Mouse (Mus musculus) heart, embryonic 14.5 days (tissue): Measurements from ENCODE around the gene Pusl1. TPM values are rescaled to one million over a fixed set of nuclear protein-coding genes. Genes with fewer than 3 reads are reported as not detected.

Experiments used
- ATAC-seq: fragments of 200-750 bp; cut with Nextera tagmentation; 2 replicates; pipeline ENCODE4 v1.8.0; 2017; ENCODE audit warnings: low read depth, moderate TSS enrichment; ENCODE audit not compliant: insufficient number of reproducible peaks, insufficient read depth, low FRiP score
- H3K27ac ChIP-seq, 2 experiments: fragments of 200-500 bp in 1 of 2; fragments of 300-500 bp in 1 of 2; sonication (generic) in 1 of 2; replicated peaks in 1 of 2; 2 replicates each; pipeline ENCODE4 v1.5.1; 2012 to 2014; ENCODE audit warnings: low read depth in 2 of 2, low read length in 2 of 2, control low read depth in 1 of 2, mild to moderate bottlenecking in 1 of 2, mixed read lengths in 1 of 2; ENCODE audit not compliant: control insufficient read depth in 1 of 2, insufficient read depth in 1 of 2
- H3K27me3 ChIP-seq: fragments of 300-500 bp; sonication (generic); 2 replicates; pipeline ENCODE4 v1.6.1; 2014; ENCODE audit warnings: mild to moderate bottlenecking, low read length, control low read depth; ENCODE audit not compliant: control insufficient read depth, insufficient read depth
- H3K36me3 ChIP-seq: fragments of 300-500 bp; sonication (generic); 2 replicates; pipeline ENCODE4 v1.6.1; 2014; ENCODE audit warnings: mild to moderate bottlenecking, control low read depth, low read length, mixed read lengths; ENCODE audit not compliant: control insufficient read depth, insufficient read depth
- H3K4me1 ChIP-seq, 2 experiments: fragments of 200-500 bp in 1 of 2; fragments of 300-500 bp in 1 of 2; sonication (generic) in 1 of 2; 2 replicates each; pipeline ENCODE4 v1.6.1; 2012 to 2014; ENCODE audit warnings: low read length in 2 of 2, control low read depth in 1 of 2, mixed read lengths in 1 of 2; ENCODE audit not compliant: control insufficient read depth in 2 of 2, insufficient read depth in 2 of 2
- H3K4me2 ChIP-seq: fragments of 300-500 bp; sonication (generic); 2 replicates; pipeline ENCODE4 v1.6.1; 2014; ENCODE audit warnings: mild to moderate bottlenecking, low read length
- H3K4me3 ChIP-seq, 2 experiments: fragments of 200-500 bp in 1 of 2; fragments of 300-500 bp in 1 of 2; sonication (generic) in 1 of 2; 2 replicates each; pipeline ENCODE4 v1.5.1; 2012 to 2014; ENCODE audit warnings: low read length in 2 of 2, mild to moderate bottlenecking in 2 of 2, control low read depth in 1 of 2, low read depth in 1 of 2, moderate library complexity in 1 of 2; ENCODE audit not compliant: control insufficient read depth in 1 of 2, insufficient read depth in 1 of 2
- H3K9ac ChIP-seq: fragments of 300-500 bp; sonication (generic); 2 replicates; pipeline ENCODE4 v1.6.1; 2014; ENCODE audit warnings: mild to moderate bottlenecking, low read length
- H3K9me3 ChIP-seq: fragments of 300-500 bp; sonication (generic); 2 replicates; pipeline ENCODE4 v1.6.1; 2016; ENCODE audit warnings: low read length, control low read depth; ENCODE audit not compliant: control insufficient read depth
- WGBS: fragments of 180-500 bp; shearing (Covaris S2); extraction: QIAGEN DNeasy Blood & Tissue Kit; methylation state at CpG from one replicate; pipeline ENCODE4 v1.1.7; 2014; 5-methylcytosine and 5-hydroxymethylcytosine counted together
- polyA plus RNA-seq: library from polyadenylated mRNA; unstranded; fragments of >200 nt; fragmentation: Nextera tagmentation; extraction: Ambion mirVana; gene quantifications from 2 replicates; pipeline ENCODE4 v1.2.1, GENCODE M21; 2014

The Pusl1 gene
- polyA plus RNA-seq, 1 experiment from 2014 or later = 28.0 TPM

- H3K4me1 ChIP-seq = no peaks in the 10 kb centered on the region
- ATAC-seq = no peak
- no peaks in the 10 kb centered on the region for H3K27me3 ChIP-seq
Measured at GRCm38 (mm10) chr4:155863001-155863400, 28.6 kb downstream of the Pusl1 start, which contains the start of gene Tas1r3. Gene Tas1r3 (minus strand): TSS chr4:155863362.

GRCm38 (mm10) chr4:155861787-155862186, 29.8 kb downstream of the Pusl1 start:
- Histone ChIP-seq H3K9ac (no peak overlapping the region), H3K27ac (no peak overlapping the region), H3K4me3 (no peak overlapping the region), H3K9me3 (no peaks in the 10 kb centered on the region), H3K27me3 (no peaks in the 10 kb centered on the region), H3K36me3 (peaks cover 51% of the 10 kb centered on the region), H3K4me2 (no peak overlapping the region), H3K4me1 (no peaks in the 10 kb centered on the region)
- ATAC-seq = no peak
- WGBS = 92% methylated on average over 7 of the region's 7 CpGs

More at GRCm38 (mm10) chr4:155863001-155863400, 28.6 kb downstream of the Pusl1 start, which contains the start of gene Tas1r3:
- no peak within 1 kb of the TSS for H3K27ac ChIP-seq
- no peak within 1 kb of the TSS for H3K4me2 ChIP-seq
- H3K9ac ChIP-seq = no peak within 1 kb of the TSS
- H3K36me3 ChIP-seq = peaks cover 48% of the 10 kb centered on the region
- no peak within 1 kb of the TSS for H3K4me3 ChIP-seq
- no peaks in the 10 kb centered on the region for H3K9me3 ChIP-seq
- 78% methylated on average over 5 of the region's 5 CpGs for WGBS

GRCm38 (mm10) chr4:155859318-155859717, 32.3 kb downstream of the Pusl1 start:
- 17% methylated on average over 13 of the region's 13 CpGs for WGBS
- peak; percentile 24; the same call in 1 of the 2 replicates for ATAC-seq
- H3K9ac ChIP-seq = no peak overlapping the region
- H3K4me2 ChIP-seq = no peak overlapping the region
- no peak overlapping the region for H3K4me3 ChIP-seq
- no peaks in the 10 kb centered on the region for H3K4me1 ChIP-seq
- no peak overlapping the region for H3K27ac ChIP-seq
- no peaks in the 10 kb centered on the region for H3K9me3 ChIP-seq
- H3K27me3 ChIP-seq = no peaks in the 10 kb centered on the region
- H3K36me3 ChIP-seq = peaks cover 53% of the 10 kb centered on the region

- Histone ChIP-seq H3K36me3 (peaks cover 66% of the 10 kb centered on the region), H3K4me1 (no peaks in the 10 kb centered on the region), H3K9me3 (no peaks in the 10 kb centered on the region), H3K27ac (no peak overlapping the region), H3K9ac (no peak overlapping the region), H3K4me2 (no peak overlapping the region), H3K4me3 (no peak overlapping the region), H3K27me3 (no peaks in the 10 kb centered on the region)
- 69% methylated on average over 3 of the region's 3 CpGs for WGBS
- no peak for ATAC-seq
Measured at GRCm38 (mm10) chr4:155856881-155857280, 34.7 kb downstream of the Pusl1 start.

- Histone ChIP-seq H3K4me2 (no peak overlapping the region), H3K36me3 (peaks cover 63% of the 10 kb centered on the region), H3K27me3 (no peaks in the 10 kb centered on the region), H3K4me3 (no peak overlapping the region), H3K4me1 (no peaks in the 10 kb centered on the region), H3K9ac (no peak overlapping the region), H3K27ac (no peak overlapping the region), H3K9me3 (no peaks in the 10 kb centered on the region)
- WGBS = 89% methylated on average over 12 of the region's 12 CpGs
- no peak for ATAC-seq
Measured at GRCm38 (mm10) chr4:155856071-155856470, 35.5 kb downstream of the Pusl1 start.

GRCm38 (mm10) chr4:155854991-155855390, 36.6 kb downstream of the Pusl1 start:
- ATAC-seq = no peak
- Histone ChIP-seq H3K4me2 (no peak overlapping the region), H3K27ac (no peak overlapping the region), H3K36me3 (peaks cover 54% of the 10 kb centered on the region), H3K27me3 (no peaks in the 10 kb centered on the region), H3K4me1 (no peaks in the 10 kb centered on the region), H3K4me3 (no peak overlapping the region), H3K9me3 (no peaks in the 10 kb centered on the region), H3K9ac (no peak overlapping the region)
- WGBS = 92% methylated on average over 12 of the region's 12 CpGs

- no peaks in the 10 kb centered on the region for H3K27me3 ChIP-seq
- H3K27ac ChIP-seq = no peak overlapping the region
- 89% methylated on average over 9 of the region's 9 CpGs for WGBS
- H3K4me1 ChIP-seq = peaks cover 4 to 9% of the 10 kb centered on the region in 2 experiments
- peaks cover 49% of the 10 kb centered on the region for H3K36me3 ChIP-seq
- H3K9me3 ChIP-seq = no peaks in the 10 kb centered on the region
- no peak for ATAC-seq
- H3K4me3 ChIP-seq = no peak overlapping the region
- H3K9ac ChIP-seq = no peak overlapping the region
- H3K4me2 ChIP-seq = no peak overlapping the region
Measured at GRCm38 (mm10) chr4:155853421-155853820, 38.2 kb downstream of the Pusl1 start.

- Histone ChIP-seq H3K36me3 (peaks cover 39% of the 10 kb centered on the region), H3K27ac (no peak overlapping the region), H3K27me3 (no peaks in the 10 kb centered on the region), H3K4me3 (no peak overlapping the region), H3K9ac (no peak overlapping the region; the same call in 1 of the 2 replicates), H3K9me3 (no peaks in the 10 kb centered on the region), H3K4me2 (no peak overlapping the region), H3K4me1 (peaks cover 7 to 16% of the 10 kb centered on the region in 2 experiments)
- 51% methylated on average over 2 of the region's 2 CpGs for WGBS
- ATAC-seq = no peak
Measured at GRCm38 (mm10) chr4:155851951-155852411, 39.6 kb downstream of the Pusl1 start.
